Mouse (Mus musculus) liver, adult 2 months (tissue): ENCODE data around the gene Ramp2. TPM values are rescaled to one million over a fixed set of nuclear protein-coding genes. Genes with fewer than 3 reads are reported as not detected.

ENCODE experiments used
- DNase-seq: peaks from one replicate; pipeline ENCODE4 v3.0.0-alpha.2; 2011; ENCODE audit warnings: low read depth, low spot score; ENCODE audit errors: extremely low read depth
- H3K27ac ChIP-seq: fragments of 200-500 bp; replicated peaks from 2 replicates; pipeline ENCODE4 v1.5.1; 2012; ENCODE audit warnings: low read depth, mild to moderate bottlenecking, control low read depth, inconsistent platforms, low read length; ENCODE audit not compliant: insufficient read depth
- H3K27me3 ChIP-seq: fragments of 200-500 bp; 2 replicates; pipeline ENCODE4 v1.6.1; 2012; ENCODE audit warnings: mild to moderate bottlenecking, moderate library complexity, low read length, inconsistent platforms; ENCODE audit not compliant: control insufficient read depth, insufficient read depth
- H3K36me3 ChIP-seq: fragments of 200-500 bp; 2 replicates; pipeline ENCODE4 v1.6.1; 2012; ENCODE audit warnings: low read length, inconsistent platforms; ENCODE audit not compliant: control insufficient read depth, insufficient read depth
- H3K4me1 ChIP-seq: fragments of 200-500 bp; 2 replicates; pipeline ENCODE4 v1.6.1; 2011; ENCODE audit warnings: low read length; ENCODE audit not compliant: control insufficient read depth, insufficient read depth
- H3K4me3 ChIP-seq: fragments of 200-500 bp; 2 replicates; pipeline ENCODE4 v1.5.1; 2011; ENCODE audit warnings: low read depth, mild to moderate bottlenecking, control low read depth, low read length, moderate library complexity; ENCODE audit not compliant: insufficient read depth
- H3K79me2 ChIP-seq: fragments of 200-500 bp; 2 replicates; pipeline ENCODE4 v1.6.1; 2012; ENCODE audit warnings: inconsistent platforms, mild to moderate bottlenecking, low read length, moderate library complexity; ENCODE audit not compliant: control insufficient read depth, insufficient read depth
- H3K9ac ChIP-seq: fragments of 200-500 bp; 2 replicates; pipeline ENCODE4 v1.6.1; 2012; ENCODE audit warnings: low read depth, mild to moderate bottlenecking, control low read depth, inconsistent platforms, low read length
- CTCF ChIP-seq: fragments of 200-500 bp; IDR thresholded peaks from 2 replicates; pipeline ENCODE4 v1.5.1; 2011; ENCODE audit warnings: low read depth, low read length, control low read depth
- POLR2A ChIP-seq: fragments of 200-500 bp; IDR thresholded peaks from 2 replicates; pipeline ENCODE4 v1.6.1; 2011; ENCODE audit warnings: low read length, control low read depth; ENCODE audit not compliant: insufficient read depth; ENCODE audit errors: extremely low read depth
- WGBS: fragments of 180-500 bp; shearing (Covaris S2); methylation state at CpG from one replicate; pipeline ENCODE4 v1.1.7; 2018; 5-methylcytosine and 5-hydroxymethylcytosine counted together
- polyA plus RNA-seq: library from polyadenylated mRNA; depleted of rRNA; stranded (reverse); fragments of >200 nt; gene quantifications from 2 replicates; pipeline ENCODE4 v1.2.3, GENCODE M21; 2012
- total RNA-seq: library from RNA; depleted of rRNA; stranded (reverse); fragments of >200 nt; gene quantifications from 2 replicates; pipeline ENCODE4 v1.2.3, GENCODE M21; 2014

The Ramp2 gene
- total and polyA plus RNA-seq, 2 experiments = 4.9 to 22.5 TPM

DNA sequence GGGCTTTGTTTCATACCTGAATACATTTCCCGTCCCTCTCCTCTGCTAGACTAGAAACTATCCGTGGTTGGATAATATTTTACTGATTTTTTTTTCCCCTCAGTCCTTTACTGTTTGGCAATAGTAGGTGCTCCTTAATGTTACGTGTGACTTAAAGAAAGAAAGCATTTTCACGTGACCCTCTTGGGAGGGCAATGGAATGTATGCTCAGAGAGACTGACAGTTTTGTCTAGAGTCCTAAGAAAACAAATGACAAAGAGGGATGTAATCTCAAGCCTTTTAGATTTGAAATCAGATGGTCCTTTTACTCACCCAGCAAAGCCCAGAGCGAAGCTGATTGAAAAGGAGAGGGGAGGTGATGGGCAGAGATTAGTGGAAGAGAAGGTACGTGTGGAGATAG is 20.1 kb downstream of the Ramp2 start:
- Histone ChIP-seq H3K36me3 (no peaks in the 10 kb centered on the region), H3K9ac (no peak overlapping the region), H3K27ac (no peak overlapping the region), H3K4me1 (peaks cover 6% of the 10 kb centered on the region; the same call in 1 of the 2 replicates), H3K79me2 (no peaks in the 10 kb centered on the region), H3K27me3 (no peaks in the 10 kb centered on the region), H3K4me3 (no peak overlapping the region)
- 80% methylated on average over 6 of the region's 6 CpGs for WGBS
- TF ChIP-seq CTCF (no peak), POLR2A (no peak)
- DNase-seq = no peak

DNA sequence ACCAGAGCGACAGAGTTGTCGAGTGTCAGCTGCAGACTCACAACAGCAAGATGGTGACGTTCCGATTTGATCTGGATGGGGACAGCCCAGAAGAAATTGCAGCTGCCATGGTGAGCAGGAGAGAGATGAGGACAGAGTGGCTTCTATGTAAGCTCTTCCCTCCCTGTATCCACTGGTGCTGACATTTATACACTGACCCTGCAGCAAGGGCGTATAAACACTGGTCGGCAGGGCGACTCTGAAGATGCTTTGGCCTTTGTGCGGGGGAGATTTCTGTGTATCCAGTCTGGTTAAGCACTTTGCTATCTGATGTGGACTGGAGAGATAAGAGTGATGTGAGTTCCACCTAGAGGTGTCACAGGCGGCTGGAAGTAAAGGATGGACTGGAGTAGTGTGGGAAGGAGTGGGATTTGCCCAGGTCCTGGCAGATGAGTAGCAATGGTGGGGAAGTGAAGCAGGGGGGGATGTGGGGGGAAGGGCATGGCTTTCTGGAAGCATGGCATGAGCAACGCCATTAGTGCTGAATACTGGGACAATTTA is 23.8 kb downstream of the Ramp2 start:
- Histone ChIP-seq H3K4me1 (no peaks in the 10 kb centered on the region), H3K27me3 (no peaks in the 10 kb centered on the region), H3K9ac (no peak overlapping the region), H3K79me2 (no peaks in the 10 kb centered on the region), H3K36me3 (no peaks in the 10 kb centered on the region), H3K27ac (no peak overlapping the region), H3K4me3 (no peak overlapping the region)
- TF ChIP-seq CTCF (no peak), POLR2A (no peak)
- WGBS = 36% methylated on average over 10 of the region's 10 CpGs
- no peak for DNase-seq

DNA sequence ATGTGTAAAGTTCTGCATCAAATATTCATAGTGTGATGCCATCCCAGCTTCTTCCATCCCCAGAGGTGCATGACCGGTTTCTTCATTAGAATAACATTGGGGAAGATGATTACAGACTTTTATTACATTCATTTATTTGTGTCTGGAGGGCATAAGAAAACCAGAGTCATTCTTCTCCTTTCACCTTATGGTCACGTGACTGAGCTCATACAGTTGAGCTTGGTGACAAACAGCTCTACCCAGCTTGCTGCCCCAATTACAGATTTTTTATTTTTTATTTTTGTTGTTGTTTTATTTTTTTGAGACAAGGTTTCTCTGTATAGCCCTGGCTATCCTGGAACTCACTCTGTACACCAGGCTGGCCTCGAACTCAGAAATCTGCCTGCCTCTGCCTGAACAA is 26.6 kb downstream of the Ramp2 start:
- Histone ChIP-seq H3K36me3 (no peaks in the 10 kb centered on the region), H3K27me3 (no peaks in the 10 kb centered on the region), H3K9ac (no peak overlapping the region), H3K4me1 (peaks cover 4% of the 10 kb centered on the region), H3K4me3 (no peak overlapping the region), H3K79me2 (no peaks in the 10 kb centered on the region), H3K27ac (no peak overlapping the region)
- WGBS = 88% methylated on average over 3 of the region's 3 CpGs
- DNase-seq = no peak
- TF ChIP-seq POLR2A (no peak), CTCF (no peak)

DNA sequence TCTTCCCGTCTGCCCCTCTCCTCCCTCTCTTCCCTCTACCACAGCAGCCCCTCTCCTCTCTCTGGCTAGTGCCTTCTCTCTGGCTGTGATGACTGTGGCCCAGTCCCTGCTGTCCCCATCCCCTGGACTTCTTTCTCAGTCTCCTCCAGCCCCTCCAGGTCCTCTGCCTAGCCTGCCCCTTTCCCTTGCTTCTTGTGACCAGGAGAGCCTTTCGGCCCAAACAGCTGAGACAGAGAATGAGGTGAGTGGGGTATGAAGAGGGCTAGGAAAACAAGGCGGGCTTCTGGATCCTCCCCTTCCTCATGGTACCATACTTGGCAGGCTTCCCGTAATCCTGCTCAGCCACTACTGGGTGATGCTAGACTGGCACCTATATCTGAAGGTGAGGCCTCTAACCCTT is 29.5 kb downstream of the Ramp2 start:
- no peak for TF ChIP-seq POLR2A
- no peak for TF ChIP-seq CTCF
- WGBS = 87% methylated on average over 4 of the region's 4 CpGs
- no peaks in the 10 kb centered on the region for H3K27me3 ChIP-seq
- H3K4me3 ChIP-seq = no peak overlapping the region
- DNase-seq = no peak
- no peak overlapping the region for H3K27ac ChIP-seq
- no peaks in the 10 kb centered on the region for H3K79me2 ChIP-seq
- no peak overlapping the region for H3K9ac ChIP-seq
- H3K4me1 ChIP-seq = peaks cover 9% of the 10 kb centered on the region
- no peaks in the 10 kb centered on the region for H3K36me3 ChIP-seq

DNA sequence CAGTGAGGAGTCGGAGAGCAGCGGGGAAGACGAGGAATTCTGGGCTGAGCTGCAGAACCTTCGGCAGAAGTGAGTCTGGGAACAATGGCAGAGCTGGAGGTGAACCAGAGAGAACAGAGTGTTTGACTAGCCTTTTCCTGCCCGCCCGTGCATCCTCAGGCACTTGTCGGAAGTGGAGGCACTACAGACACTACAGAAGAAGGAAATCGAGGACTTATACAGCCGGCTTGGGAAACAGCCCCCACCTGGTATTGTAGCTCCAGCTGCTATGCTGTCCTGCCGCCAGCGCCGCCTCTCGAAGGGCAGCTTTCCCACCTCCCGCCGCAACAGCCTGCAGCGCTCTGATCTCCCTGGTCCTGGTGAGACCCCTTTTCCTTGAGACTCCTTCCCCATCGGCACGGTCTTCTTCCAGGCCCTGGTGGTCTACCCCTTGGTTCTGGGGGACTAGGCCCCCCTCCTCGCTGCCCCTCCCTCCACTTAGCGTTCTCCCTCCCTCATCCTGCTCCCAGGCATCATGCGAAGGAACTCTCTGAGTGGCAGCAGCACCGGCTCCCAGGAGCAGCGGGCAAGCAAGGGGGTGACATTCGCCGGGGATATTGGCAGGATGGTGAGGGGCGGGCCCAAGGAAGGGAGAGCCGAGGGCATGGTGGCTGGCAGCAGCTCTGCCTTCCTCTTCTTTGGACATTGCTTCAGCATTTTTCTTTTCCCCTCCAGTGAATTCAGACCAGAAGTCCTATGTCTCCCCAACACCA is 30.7 kb downstream of the Ramp2 start:
- TF ChIP-seq POLR2A (no peak), CTCF (no peak)
- Histone ChIP-seq H3K4me1 (peaks cover 9% of the 10 kb centered on the region), H3K79me2 (no peaks in the 10 kb centered on the region), H3K36me3 (no peaks in the 10 kb centered on the region), H3K27me3 (no peaks in the 10 kb centered on the region), H3K27ac (no peak overlapping the region), H3K4me3 (no peak overlapping the region), H3K9ac (no peak overlapping the region)
- 82% methylated on average over 27 of the region's 27 CpGs for WGBS
- no peak for DNase-seq
